Mouse (Mus musculus) gastrocnemius, adult 18-20 months (tissue): Measurements from ENCODE around the gene Slco4a1. TPM values are rescaled to one million over a fixed set of nuclear protein-coding genes. Genes with fewer than 3 reads are reported as not detected.
A peak's percentile ranks its signal among the peaks of the same experiment; 100 is the strongest.

Source experiments
- DNase-seq: peaks from one replicate; pipeline ENCODE4 v3.0.0; 2021; ENCODE audit warnings: low spot score
- total RNA-seq, 2 experiments: library from RNA; stranded (reverse); gene quantifications; 2 replicates each; pipeline ENCODE4 v1.2.3; 2021

Slco4a1 gene
- total RNA-seq, 2 experiments from 2014 or later = not detected

- no peak for DNase-seq
Observed at GRCm38 (mm10) chr2:180444957-180445785, 10.9 kb upstream of the Slco4a1 start.

GRCm38 (mm10) chr2:180445962-180446361, 10.1 kb upstream of the Slco4a1 start:
- no peak for DNase-seq

GRCm38 (mm10) chr2:180449007-180449406, 7.0 kb upstream of the Slco4a1 start:
- no peak for DNase-seq

GRCm38 (mm10) chr2:180450529-180450928, 5.5 kb upstream of the Slco4a1 start:
- DNase-seq = no peak

GRCm38 (mm10) chr2:180456705-180457104, 660 bp downstream of the Slco4a1 start:
- DNase-seq = no peak

GRCm38 (mm10) chr2:180457680-180458079, 1.6 kb downstream of the Slco4a1 start:
- no peak for DNase-seq

- DNase-seq = no peak
Observed at GRCm38 (mm10) chr2:180459437-180459836, 3.4 kb downstream of the Slco4a1 start.

- no peak for DNase-seq
Observed at GRCm38 (mm10) chr2:180460801-180461200, 4.8 kb downstream of the Slco4a1 start.

- DNase-seq = no peak
Observed at GRCm38 (mm10) chr2:180462593-180462992, 6.5 kb downstream of the Slco4a1 start.

- DNase-seq = no peak
Observed at GRCm38 (mm10) chr2:180466505-180466904, 10.5 kb downstream of the Slco4a1 start.

- DNase-seq = no peak
Observed at GRCm38 (mm10) chr2:180468871-180469270, 12.8 kb downstream of the Slco4a1 start.

- DNase-seq = no peak
Observed at GRCm38 (mm10) chr2:180469768-180470167, 13.7 kb downstream of the Slco4a1 start.

GRCm38 (mm10) chr2:180472306-180473079, 16.4 kb downstream of the Slco4a1 start:
- DNase-seq = no peak

- peak; percentile 27 for DNase-seq
Observed at GRCm38 (mm10) chr2:180473080-180473440, 17.0 kb downstream of the Slco4a1 start.

GRCm38 (mm10) chr2:180474864-180475263, 18.8 kb downstream of the Slco4a1 start:
- no peak for DNase-seq

GRCm38 (mm10) chr2:180482274-180482673, 26.2 kb downstream of the Slco4a1 start:
- no peak for DNase-seq

GRCm38 (mm10) chr2:180484882-180485281, 28.8 kb downstream of the Slco4a1 start:
- DNase-seq = no peak

GRCm38 (mm10) chr2:180485306-180485705, 29.3 kb downstream of the Slco4a1 start:
- no peak for DNase-seq

- DNase-seq = no peak
Observed at GRCm38 (mm10) chr2:180488210-180488751, 32.2 kb downstream of the Slco4a1 start.

- DNase-seq = no peak
Observed at GRCm38 (mm10) chr2:180495906-180496305, 39.9 kb downstream of the Slco4a1 start.

- DNase-seq = no peak
Observed at GRCm38 (mm10) chr2:180499741-180500140, 43.7 kb downstream of the Slco4a1 start, which contains the start of gene Ntsr1. Gene Ntsr1 (plus strand): TSS chr2:180499976.

- DNase-seq = no peak
Observed at GRCm38 (mm10) chr2:180500726-180501125, 44.7 kb downstream of the Slco4a1 start.
